Mouse (Mus musculus): ENCODE measurements around the gene Trappc6b. TPM values are rescaled to one million over a fixed set of nuclear protein-coding genes. Genes with fewer than 3 reads are reported as not detected.
"Not testable (repeated sequence)": the region's sequence is repeated elsewhere in the genome, so short reads cannot be mapped to it uniquely, and the experiment has no call there.

Trappc6b gene
- total RNA-seq (2021) = 10 to 100 TPM; 92.0 to 95.4 TPM
- long read RNA-seq, experiment 1, transcript Trappc6b-201 (6 exons, 1,255 nt) = major isoform, 26 of 58 reads
- long read RNA-seq, experiment 1, partial matches to known transcripts = 22 of 58 reads
- long read RNA-seq, experiment 1, other reads (novel, unspliced or antisense) = 5 of 58 reads
- long read RNA-seq, experiment 2, transcript Trappc6b-201 (6 exons, 1,255 nt) = major isoform, 56 of 79 reads
- long read RNA-seq, experiment 2, partial matches to known transcripts = 8 of 79 reads
- long read RNA-seq, experiment 2, other reads (novel, unspliced or antisense) = 10 of 79 reads

- DNase-seq (ENCODE audit: low spot score in 2 of 2) = peak; percentile 53 to 70
Observed at GRCm38 (mm10) chr12:59060993-59061595, at the start of gene Trappc6b. Gene Trappc6b (minus strand): TSS chr12:59061472.

GRCm38 (mm10) chr12:59107926-59108325, 46.7 kb upstream of the Trappc6b start:
- no peak for DNase-seq (ENCODE audit: low spot score in 2 of 2)

GRCm38 (mm10) chr12:59106491-59106890, 45.2 kb upstream of the Trappc6b start:
- DNase-seq (ENCODE audit: low spot score in 2 of 2) = no peak

GRCm38 (mm10) chr12:59105914-59106313, 44.6 kb upstream of the Trappc6b start:
- DNase-seq (ENCODE audit: low spot score in 2 of 2) = no peak

- DNase-seq (ENCODE audit: low spot score in 2 of 2) = no peak
Observed at GRCm38 (mm10) chr12:59104771-59105170, 43.5 kb upstream of the Trappc6b start.

GRCm38 (mm10) chr12:59095104-59096025, 34.1 kb upstream of the Trappc6b start, which contains the start of gene Mia2:
Gene Mia2 (plus strand): TSS chr12:59095799.
- DNase-seq (ENCODE audit: low spot score in 2 of 2) = no peak

GRCm38 (mm10) chr12:59093543-59093942, 32.3 kb upstream of the Trappc6b start:
- no peak for DNase-seq (ENCODE audit: low spot score in 2 of 2)

- DNase-seq (ENCODE audit: low spot score in 2 of 2) = no peak
Observed at GRCm38 (mm10) chr12:59086171-59086570, 24.9 kb upstream of the Trappc6b start.

- no peak for DNase-seq (ENCODE audit: low spot score in 2 of 2)
Observed at GRCm38 (mm10) chr12:59084446-59084845, 23.2 kb upstream of the Trappc6b start.

GRCm38 (mm10) chr12:59080461-59080860, 19.2 kb upstream of the Trappc6b start:
- DNase-seq (ENCODE audit: low spot score in 2 of 2) = no peak

- DNase-seq (ENCODE audit: low spot score in 2 of 2) = no peak
Observed at GRCm38 (mm10) chr12:59077883-59078282, 16.6 kb upstream of the Trappc6b start.

- no peak for DNase-seq (ENCODE audit: low spot score in 2 of 2)
Observed at GRCm38 (mm10) chr12:59076996-59077395, 15.7 kb upstream of the Trappc6b start.

GRCm38 (mm10) chr12:59074052-59074451, 12.8 kb upstream of the Trappc6b start:
- DNase-seq (ENCODE audit: low spot score in 2 of 2) = no peak

GRCm38 (mm10) chr12:59072286-59072685, 11.0 kb upstream of the Trappc6b start:
- DNase-seq (ENCODE audit: low spot score in 2 of 2) = no peak

- no peak for DNase-seq (ENCODE audit: low spot score in 2 of 2)
Observed at GRCm38 (mm10) chr12:59068791-59069190, 7.5 kb upstream of the Trappc6b start.

GRCm38 (mm10) chr12:59067095-59067494, 5.8 kb upstream of the Trappc6b start:
- no peak for DNase-seq (ENCODE audit: low spot score in 2 of 2)

GRCm38 (mm10) chr12:59066448-59067077, 5.3 kb upstream of the Trappc6b start, which contains the start of gene Pnn:
Gene Pnn (plus strand): TSS chr12:59066884.
- peak; percentile 89 to 92 for DNase-seq (ENCODE audit: low spot score in 2 of 2)

- DNase-seq (ENCODE audit: low spot score in 2 of 2) = no peak
Observed at GRCm38 (mm10) chr12:59065776-59066175, 4.5 kb upstream of the Trappc6b start.

GRCm38 (mm10) chr12:59064837-59065236, 3.6 kb upstream of the Trappc6b start:
- no peak for DNase-seq (ENCODE audit: low spot score in 2 of 2)

- DNase-seq (ENCODE audit: low spot score in 2 of 2) = no peak
Observed at GRCm38 (mm10) chr12:59060322-59060721, 950 bp downstream of the Trappc6b start.

GRCm38 (mm10) chr12:59058242-59058641, 3.0 kb downstream of the Trappc6b start:
- DNase-seq (ENCODE audit: low spot score in 2 of 2) = not testable (repeated sequence)

Measured in adrenal gland, postnatal 4 days (tissue).